Mouse (Mus musculus): ENCODE data around the gene Cisd3. TPM values are rescaled to one million over a fixed set of nuclear protein-coding genes. Genes with fewer than 3 reads are reported as not detected.

Cisd3 gene
- polyA plus RNA-seq (2012; ENCODE audit: low replicate concordance) = 3.5 and 10.2 TPM in 2 replicates

DNA sequence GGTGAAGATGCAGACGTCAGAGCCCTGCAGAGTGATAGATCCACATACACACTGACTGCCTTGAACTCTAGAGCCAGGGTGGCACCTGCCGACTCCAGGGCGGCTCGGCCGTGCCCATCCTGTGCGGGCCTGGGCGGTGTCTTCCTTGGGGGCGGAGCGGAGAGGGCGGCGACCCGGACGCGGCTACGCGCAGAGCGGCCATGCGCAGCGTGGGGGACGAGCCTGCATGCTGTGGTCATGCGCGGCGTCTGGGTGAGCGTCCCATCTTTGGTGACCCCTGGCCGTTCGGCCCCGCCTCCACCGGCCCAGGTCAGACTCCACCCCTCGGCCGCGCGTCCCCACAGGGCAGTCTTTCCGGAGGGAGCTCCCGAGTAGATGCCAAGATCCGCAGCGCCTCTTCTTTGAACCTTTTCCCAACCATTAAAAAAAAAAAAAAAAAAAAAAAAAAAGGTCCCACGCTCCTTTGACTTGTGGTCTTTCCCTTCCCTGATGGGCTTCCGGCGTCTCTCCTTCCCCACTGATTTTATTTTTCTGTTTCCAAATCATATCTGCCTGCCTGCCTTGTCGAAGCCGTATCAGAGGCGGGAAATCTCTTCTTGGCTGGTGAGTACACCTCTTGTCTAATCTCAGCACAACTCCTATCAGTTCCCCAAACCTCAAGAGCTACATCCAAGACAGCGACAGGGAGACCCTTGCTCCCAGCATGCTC, at the start of gene Cisd3:
Gene Cisd3 (plus strand): TSS at position 214 of the 709 bp plus-strand sequence.

DNA sequence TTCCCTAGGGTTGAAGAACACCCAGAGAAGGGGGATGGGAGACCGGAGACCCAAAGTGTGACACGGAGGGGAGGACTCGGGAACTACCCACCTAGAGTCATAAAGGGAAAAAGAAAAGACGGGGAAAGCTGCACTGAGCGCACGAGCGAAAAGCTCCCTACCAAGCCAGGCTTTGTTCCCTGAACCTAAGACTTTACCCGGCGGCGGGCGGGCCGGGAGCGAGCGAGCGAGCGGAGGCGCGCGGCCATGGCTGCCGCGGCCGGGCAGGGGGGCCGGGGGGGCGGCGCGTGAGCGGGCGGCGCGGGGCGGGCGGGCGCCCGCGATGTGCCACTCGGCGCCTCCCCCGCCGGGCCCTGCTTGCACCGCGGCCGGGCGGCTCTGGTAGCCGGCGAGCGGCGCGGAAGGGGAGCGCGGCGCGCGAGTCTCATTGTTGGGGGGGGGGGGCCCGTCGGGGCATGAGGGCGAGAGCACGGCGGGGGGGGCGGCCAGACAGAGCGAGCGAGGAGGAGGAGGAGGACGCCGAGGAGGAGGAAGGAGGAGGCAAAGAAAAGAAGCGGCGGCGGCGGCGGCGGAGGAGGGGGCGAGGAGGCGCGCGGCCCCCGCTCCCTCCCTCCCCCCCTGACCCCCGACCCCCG, 22.6 kb upstream of the Cisd3 start, which contains the start of gene Mllt6:
Gene Mllt6 (plus strand): TSS at position 522 of the 635 bp plus-strand sequence.

DNA sequence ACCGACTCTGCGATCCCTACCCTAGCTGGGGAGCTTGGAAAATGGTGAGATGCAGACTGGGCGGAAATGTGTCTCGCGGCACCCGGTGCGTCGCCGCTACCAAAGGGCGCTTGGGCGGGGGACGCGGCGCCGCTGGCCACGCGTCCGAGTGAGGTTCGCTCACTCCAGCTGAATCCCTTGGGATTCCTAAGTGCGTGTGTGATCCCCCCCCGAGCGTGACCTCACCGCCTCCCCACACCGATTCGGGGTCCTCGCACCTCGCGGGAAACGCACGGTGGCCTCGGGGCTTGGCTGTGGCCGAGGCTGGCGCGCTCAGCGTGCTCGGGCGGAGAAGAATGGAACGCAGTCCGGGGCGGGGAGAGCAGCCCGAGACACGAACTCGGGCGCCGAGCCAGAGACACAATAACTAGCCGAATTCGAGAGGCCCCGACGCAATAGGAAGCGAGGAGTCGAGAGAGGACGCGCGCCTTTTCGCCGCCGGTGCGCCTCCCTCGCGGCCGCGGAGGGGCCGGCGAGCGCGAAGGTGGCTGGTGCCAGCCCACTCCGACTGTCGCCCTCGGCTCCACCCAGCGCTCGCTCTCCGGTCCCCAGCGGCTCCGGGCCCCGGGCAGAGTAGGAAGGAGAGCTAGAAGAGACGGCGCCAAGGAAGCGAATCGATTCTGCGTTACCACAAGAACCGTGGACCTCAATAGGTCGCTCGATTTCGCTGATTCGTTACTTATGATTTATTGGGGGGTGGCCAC, 14.5 kb downstream of the Cisd3 start, which contains the start of gene Pcgf2:
Gene Pcgf2 (minus strand): TSS at position 495 of the 743 bp plus-strand sequence.

DNA sequence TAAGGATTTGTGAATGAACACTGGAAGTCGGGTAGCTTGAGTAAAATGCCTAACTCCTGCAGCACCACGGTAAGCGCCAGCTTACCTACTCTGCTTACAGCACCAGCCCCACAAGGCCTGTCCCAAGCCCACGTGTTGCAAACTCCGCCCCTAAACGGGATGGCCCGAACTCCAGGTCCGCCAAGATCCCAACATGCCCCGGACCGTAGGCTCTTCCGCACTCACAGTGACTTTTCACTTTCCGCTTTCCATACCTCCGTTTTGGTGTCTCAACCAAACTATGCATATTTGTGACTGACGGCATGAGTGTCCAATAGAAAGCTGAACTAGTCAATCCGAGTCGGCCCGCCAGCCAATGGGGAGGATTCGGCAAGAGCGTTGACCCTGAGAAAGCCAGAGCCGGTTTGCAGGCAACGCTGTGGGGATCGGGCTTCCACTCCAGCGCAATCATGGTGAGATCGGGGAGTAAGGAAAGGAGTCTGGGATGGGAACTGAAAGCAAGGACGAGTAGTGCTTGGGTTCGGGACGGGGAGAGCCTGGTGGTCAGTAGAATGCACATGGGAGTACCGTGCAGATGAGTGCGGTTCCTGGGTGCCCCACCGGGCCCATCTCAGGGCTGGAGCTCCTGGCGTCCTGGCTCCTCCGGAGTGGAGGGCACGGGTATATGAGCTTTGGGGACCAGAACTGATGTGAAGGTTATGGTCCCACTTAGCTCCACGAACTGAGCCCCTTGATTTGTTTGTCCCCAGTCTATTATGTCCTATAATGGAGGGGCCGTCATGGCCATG, 17.6 kb downstream of the Cisd3 start, which contains the start of gene Psmb3:
Gene Psmb3 (plus strand): TSS at position 361 of the 788 bp plus-strand sequence.

Other genes with a start within 250 kb of the Cisd3 start
- not detected in 2 replicates for gene 4933428G20Rik, start 185.5 kb upstream of the Cisd3 start, polyA plus RNA-seq (2012; ENCODE audit: low replicate concordance)
- 0.37 and 1.2 TPM in 2 replicates for gene Srcin1, start 109.6 kb upstream of the Cisd3 start, polyA plus RNA-seq (2012; ENCODE audit: low replicate concordance)
- 32.1 and 80.1 TPM in 2 replicates for gene Epop, start 56.1 kb upstream of the Cisd3 start, polyA plus RNA-seq (2012; ENCODE audit: low replicate concordance)
- 210 and 328 TPM in 2 replicates for gene Mllt6, start 22.4 kb upstream of the Cisd3 start, polyA plus RNA-seq (2012; ENCODE audit: low replicate concordance)
- 13.2 and 62.7 TPM in 2 replicates for gene Pcgf2, start 14.7 kb downstream of the Cisd3 start, polyA plus RNA-seq (2012; ENCODE audit: low replicate concordance)
- 12.3 and 135 TPM in 2 replicates for gene Psmb3, start 17.6 kb downstream of the Cisd3 start, polyA plus RNA-seq (2012; ENCODE audit: low replicate concordance)
- gene Pip4k2b, start 58.9 kb downstream of the Cisd3 start, polyA plus RNA-seq (2012; ENCODE audit: low replicate concordance) = 28.9 and 33.1 TPM in 2 replicates
- 18.5 and 25.8 TPM in 2 replicates for gene Cwc25, start 80.7 kb downstream of the Cisd3 start, polyA plus RNA-seq (2012; ENCODE audit: low replicate concordance)
- not detected in 2 replicates for gene 1700001P01Rik, start 90.1 kb downstream of the Cisd3 start, polyA plus RNA-seq (2012; ENCODE audit: low replicate concordance)
- gene Rpl23, start 96.6 kb downstream of the Cisd3 start, polyA plus RNA-seq (2012; ENCODE audit: low replicate concordance) = 53.7 and 191 TPM in 2 replicates
- 121 and 395 TPM in 2 replicates for gene Lasp1, start 113.2 kb downstream of the Cisd3 start, polyA plus RNA-seq (2012; ENCODE audit: low replicate concordance)
- 0.58 and 0.85 TPM in 2 replicates for gene B230217C12Rik, start 155.0 kb downstream of the Cisd3 start, polyA plus RNA-seq (2012; ENCODE audit: low replicate concordance)
- gene Fbxo47, start 198.3 kb downstream of the Cisd3 start, polyA plus RNA-seq (2012; ENCODE audit: low replicate concordance) = 0.12 TPM in 1 of 2 replicates, not detected in the other

Measured in hematopoietic multipotent progenitor cell, adult 10-12 weeks (in vitro differentiated cells).